ENCODE assay signal across 18 mouse cellular contexts in the genomic region with DNA sequence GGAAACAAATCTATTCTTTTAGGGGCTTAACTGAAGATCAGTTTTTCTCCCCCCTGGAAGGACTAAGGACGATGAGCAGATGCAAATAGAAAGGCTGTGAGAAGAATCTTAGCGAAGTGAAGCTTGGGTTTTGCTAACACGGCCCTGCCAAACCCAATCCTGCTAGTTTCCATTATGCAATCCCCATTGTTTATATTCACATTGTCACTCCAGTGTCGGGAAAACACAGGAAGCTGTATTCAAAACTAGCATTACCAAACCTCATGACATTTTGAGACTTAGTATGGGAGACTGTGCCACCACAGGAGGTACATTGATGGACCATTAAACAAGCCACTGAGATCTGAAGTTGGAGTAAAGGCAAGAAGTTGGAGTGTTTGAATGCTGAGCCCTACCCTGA.
DNase-seq lines count a peak whose midpoint lies in the region; ATAC-seq lines count a peak whose summit lies in the region.
"Had no signal": no experiment of that assay in that cellular context is flagged by ENCODE, and none has a peak within 500 bp of the region (broad histone marks: within the 10 kb centered on the region; RNA-seq: fewer than 3 reads in every experiment).

No protein-coding gene starts in this region.

- H3K36me3 ChIP-seq in lung, embryonic 16.5 days (ENCODE audit: control insufficient read depth, insufficient read depth, low read length), result peaks cover 1% of the 10 kb centered on the region; the same call in 1 of the 2 replicates
- H3K36me3 ChIP-seq in forebrain, embryonic 16.5 days (ENCODE audit: control insufficient read depth, insufficient read depth), result no peaks in the 10 kb centered on the region
- H3K36me3 ChIP-seq: embryonic facial prominence, embryonic 12.5 days; forebrain, embryonic 15.5 days; heart, embryonic 12.5 days; hindbrain, embryonic 15.5 days had no signal

- peak overlapping the region; percentile 39; the same call in 1 of the 2 replicates for H3K27ac ChIP-seq in lung, embryonic 16.5 days (ENCODE audit: low read length)
- no peak overlapping the region for H3K27ac ChIP-seq in forebrain, embryonic 16.5 days (ENCODE audit: low read length)
- H3K27ac ChIP-seq: embryonic facial prominence, embryonic 12.5 days; forebrain, embryonic 15.5 days; hindbrain, embryonic 15.5 days had no signal

- ATAC-seq in lung, embryonic 16.5 days (ENCODE audit: low read depth), result peak; percentile 79
- ATAC-seq in forebrain, embryonic 16.5 days, result no peak
- ATAC-seq: forebrain, embryonic 15.5 days; Patski had no signal

- no peaks in the 10 kb centered on the region for H3K27me3 ChIP-seq in lung, embryonic 16.5 days (ENCODE audit: control insufficient read depth, insufficient read depth, low read depth, low read length)
- no peaks in the 10 kb centered on the region for H3K27me3 ChIP-seq in forebrain, embryonic 16.5 days (replicated peaks; ENCODE audit: control insufficient read depth, insufficient read depth, low read length)
- H3K27me3 ChIP-seq: embryonic facial prominence, embryonic 12.5 days; forebrain, embryonic 15.5 days; heart, embryonic 12.5 days; hindbrain, embryonic 15.5 days; Patski had no signal

- WGBS in lung, embryonic 16.5 days, result 38% methylated on average over 4 of the region's 4 CpGs
- WGBS in forebrain, embryonic 16.5 days, result 40% methylated on average over 4 of the region's 4 CpGs

- no peak overlapping the region for H3K4me2 ChIP-seq in lung, embryonic 16.5 days (ENCODE audit: low read depth, low read length)
- no peak overlapping the region for H3K4me2 ChIP-seq in forebrain, embryonic 16.5 days (ENCODE audit: low read length)
- H3K4me2 ChIP-seq: embryonic facial prominence, embryonic 12.5 days; forebrain, embryonic 15.5 days; heart, embryonic 12.5 days; hindbrain, embryonic 15.5 days had no signal

- DNase-seq in heart, adult 8-10 months (ENCODE audit: low spot score), result peak; percentile 6
- no peak for DNase-seq in heart, adult 9 months (ENCODE audit: low spot score in 2 of 2)
- peak; percentile 33 for DNase-seq in Muller cell, postnatal 12 days (ENCODE audit: inconsistent ontology term)
- DNase-seq in lung, postnatal 25 days (ENCODE audit: low spot score), result peak; percentile 43
- DNase-seq in gastrocnemius, postnatal 4 days (ENCODE audit: low spot score in 2 of 2), result no peak
- DNase-seq: adrenal gland, adult 8-10 months; adrenal gland, postnatal 36 days; cerebellum, adult 11 months; cerebellum, adult 9-10 months; cerebellum, postnatal 25 days; gastrocnemius, postnatal 10 days had no signal

- peaks cover 16% of the 10 kb centered on the region; the same call in 1 of the 2 replicates for H3K4me1 ChIP-seq in lung, embryonic 16.5 days (replicated peaks; ENCODE audit: control insufficient read depth, insufficient read depth, low read length)
- no peaks in the 10 kb centered on the region for H3K4me1 ChIP-seq in forebrain, embryonic 16.5 days (replicated peaks; ENCODE audit: control insufficient read depth, insufficient read depth, low read length)
- H3K4me1 ChIP-seq: embryonic facial prominence, embryonic 12.5 days; forebrain, embryonic 15.5 days; heart, embryonic 12.5 days; hindbrain, embryonic 15.5 days had no signal

- no peak overlapping the region for H3K4me3 ChIP-seq in lung, embryonic 16.5 days (ENCODE audit: low read length)
- H3K4me3 ChIP-seq in forebrain, embryonic 16.5 days (replicated peaks; ENCODE audit: low read length), result no peak overlapping the region
- H3K4me3 ChIP-seq: embryonic facial prominence, embryonic 12.5 days; forebrain, embryonic 15.5 days; heart, embryonic 12.5 days; hindbrain, embryonic 15.5 days had no signal

- no peaks in the 10 kb centered on the region for H3K9me3 ChIP-seq in lung, embryonic 16.5 days (ENCODE audit: control insufficient read depth, low read length)
- no peaks in the 10 kb centered on the region for H3K9me3 ChIP-seq in forebrain, embryonic 16.5 days (ENCODE audit: control insufficient read depth, low read length)
- H3K9me3 ChIP-seq: embryonic facial prominence, embryonic 12.5 days; forebrain, embryonic 15.5 days; heart, embryonic 12.5 days; hindbrain, embryonic 15.5 days had no signal

- no peak overlapping the region for H3K9ac ChIP-seq in lung, embryonic 16.5 days (ENCODE audit: low read length)
- H3K9ac ChIP-seq in forebrain, embryonic 16.5 days (replicated peaks; ENCODE audit: low read depth, low read length), result no peak overlapping the region
- H3K9ac ChIP-seq: embryonic facial prominence, embryonic 12.5 days; forebrain, embryonic 15.5 days; heart, embryonic 12.5 days; hindbrain, embryonic 15.5 days had no signal

Comparison
In these comparisons a context has a peak if more than half of its experiments do, and no peak if none do; other contexts are left out.
1. DNase-seq: peak in heart, adult 8-10 months (single experiment), Muller cell, postnatal 12 days (single experiment) and lung, postnatal 25 days (single experiment); none in heart, adult 9 months (0 of 2) and gastrocnemius, postnatal 4 days (0 of 2).